Mouse (Mus musculus): ENCODE data around the gene Hspb9. TPM values are rescaled to one million over a fixed set of nuclear protein-coding genes. Genes with fewer than 3 reads are reported as not detected.

Hspb9 gene
- polyA plus RNA-seq, 1 experiment from 2014 or later = not detected

- WGBS = 93% methylated on average over 9 of the region's 9 CpGs
- no peak overlapping the region for H3K4me3 ChIP-seq (replicated peaks)
- no peak overlapping the region for H3K4me2 ChIP-seq
Observed at GRCm38 (mm10) chr11:100735134-100735865, 21.6 kb downstream of the Hspb9 start.

GRCm38 (mm10) chr11:100735954-100736745, 22.5 kb downstream of the Hspb9 start:
- H3K9ac ChIP-seq (replicated peaks) = peak overlapping the region; percentile 92
- peak overlapping the region; percentile 92 for H3K4me2 ChIP-seq
- WGBS = 81% methylated on average over 14 of the region's 14 CpGs

More at GRCm38 (mm10) chr11:100735134-100735865, 21.6 kb downstream of the Hspb9 start:
- peaks cover 10% of the 10 kb centered on the region for H3K4me1 ChIP-seq (replicated peaks)
- H3K27ac ChIP-seq = no peak overlapping the region
- ATAC-seq (ENCODE audit: insufficient number of reproducible peaks, insufficient read depth, low FRiP score, low TSS enrichment, low read depth) = no peak
- H3K36me3 ChIP-seq = peaks cover 16% of the 10 kb centered on the region
- no peaks in the 10 kb centered on the region for H3K9me3 ChIP-seq
- H3K9ac ChIP-seq (replicated peaks) = peak overlapping the region; percentile 92
- peaks cover 4% of the 10 kb centered on the region for H3K27me3 ChIP-seq

GRCm38 (mm10) chr11:100736746-100737080, 23.1 kb downstream of the Hspb9 start:
- no peak for ATAC-seq (ENCODE audit: insufficient number of reproducible peaks, insufficient read depth, low FRiP score, low TSS enrichment, low read depth)
- Histone ChIP-seq H3K9me3 (no peaks in the 10 kb centered on the region), H3K4me2 (peak overlapping the region; percentile 92), H3K4me3 (replicated peaks) (peak overlapping the region; percentile 94), H3K4me1 (replicated peaks) (peaks cover 10% of the 10 kb centered on the region), H3K27me3 (peaks cover 6% of the 10 kb centered on the region), H3K36me3 (peaks cover 16% of the 10 kb centered on the region), H3K9ac (replicated peaks) (peak overlapping the region; percentile 92; the same call in 1 of the 2 replicates), H3K27ac (no peak overlapping the region)
- WGBS = 81% methylated on average over 4 of the region's 4 CpGs

More at GRCm38 (mm10) chr11:100735954-100736745, 22.5 kb downstream of the Hspb9 start:
- Histone ChIP-seq H3K27ac (no peak overlapping the region), H3K27me3 (peaks cover 6% of the 10 kb centered on the region), H3K4me3 (replicated peaks) (0 out of 2 replicates have a peak overlapping the region, but pooled peaks have one; percentile 94), H3K9me3 (no peaks in the 10 kb centered on the region), H3K36me3 (peaks cover 16% of the 10 kb centered on the region), H3K4me1 (replicated peaks) (peaks cover 10% of the 10 kb centered on the region)
- no peak for ATAC-seq (ENCODE audit: insufficient number of reproducible peaks, insufficient read depth, low FRiP score, low TSS enrichment, low read depth)

- peak overlapping the region; percentile 92 for H3K4me2 ChIP-seq
- peaks cover 16% of the 10 kb centered on the region for H3K36me3 ChIP-seq
- ATAC-seq (ENCODE audit: insufficient number of reproducible peaks, insufficient read depth, low FRiP score, low TSS enrichment, low read depth) = no peak
- peak overlapping the region; percentile 94 for H3K4me3 ChIP-seq (replicated peaks)
- H3K4me1 ChIP-seq (replicated peaks) = peaks cover 10% of the 10 kb centered on the region
- H3K9ac ChIP-seq (replicated peaks) = peak overlapping the region; percentile 92
- peaks cover 6% of the 10 kb centered on the region for H3K27me3 ChIP-seq
- no peaks in the 10 kb centered on the region for H3K9me3 ChIP-seq
- H3K27ac ChIP-seq = no peak overlapping the region
- 2% methylated on average over 13 of the region's 13 CpGs for whole genome bisulfite sequencing
Observed at GRCm38 (mm10) chr11:100737105-100737733, 23.6 kb downstream of the Hspb9 start.

GRCm38 (mm10) chr11:100738066-100738604, 24.5 kb downstream of the Hspb9 start, which contains the start of gene Rab5c:
Rab5c (minus strand) TSS chr11:100738215.
- Histone ChIP-seq H3K4me1 (replicated peaks) (peaks cover 10% of the 10 kb centered on the region), H3K9me3 (no peaks in the 10 kb centered on the region), H3K9ac (replicated peaks) (peak within 1 kb of the TSS; percentile 92), H3K27me3 (peaks cover 6% of the 10 kb centered on the region), H3K4me3 (replicated peaks) (peak within 1 kb of the TSS; percentile 94), H3K27ac (peak within 1 kb of the TSS; percentile 66; the same call in 1 of the 2 replicates), H3K4me2 (peak within 1 kb of the TSS; percentile 92), H3K36me3 (peaks cover 11% of the 10 kb centered on the region)
- ATAC-seq (ENCODE audit: insufficient number of reproducible peaks, insufficient read depth, low FRiP score, low TSS enrichment, low read depth) = peak; percentile 98
- under 1% methylated on average over 39 of the region's 39 CpGs for WGBS

GRCm38 (mm10) chr11:100738749-100739148, 25.1 kb downstream of the Hspb9 start:
- ATAC-seq (ENCODE audit: insufficient number of reproducible peaks, insufficient read depth, low FRiP score, low TSS enrichment, low read depth) = 0 out of 2 replicates have a peak, but pooled peaks have one; percentile 32
- WGBS = 27% methylated on average over 5 of the region's 5 CpGs
- H3K9ac ChIP-seq (replicated peaks) = 0 out of 2 replicates have a peak overlapping the region, but pooled peaks have one; percentile 45

GRCm38 (mm10) chr11:100741348-100741747, 27.7 kb downstream of the Hspb9 start:
- Histone ChIP-seq H3K27me3 (peaks cover 17% of the 10 kb centered on the region), H3K9ac (replicated peaks) (no peak overlapping the region), H3K4me1 (replicated peaks) (peaks cover 10% of the 10 kb centered on the region), H3K27ac (no peak overlapping the region), H3K9me3 (no peaks in the 10 kb centered on the region), H3K4me3 (replicated peaks) (no peak overlapping the region), H3K36me3 (no peaks in the 10 kb centered on the region), H3K4me2 (no peak overlapping the region)
- ATAC-seq (ENCODE audit: insufficient number of reproducible peaks, insufficient read depth, low FRiP score, low TSS enrichment, low read depth) = no peak
- 67% methylated on average over 6 of the region's 6 CpGs for WGBS

More at GRCm38 (mm10) chr11:100738749-100739148, 25.1 kb downstream of the Hspb9 start:
- Histone ChIP-seq H3K27ac (no peak overlapping the region), H3K4me3 (replicated peaks) (peak overlapping the region; percentile 94), H3K27me3 (peaks cover 6% of the 10 kb centered on the region), H3K36me3 (peaks cover 8% of the 10 kb centered on the region; the same call in 1 of the 2 replicates), H3K4me1 (replicated peaks) (peaks cover 10% of the 10 kb centered on the region), H3K4me2 (peak overlapping the region; percentile 92), H3K9me3 (no peaks in the 10 kb centered on the region)

GRCm38 (mm10) chr11:100745085-100745484, 31.4 kb downstream of the Hspb9 start:
- no peaks in the 10 kb centered on the region for H3K4me1 ChIP-seq (replicated peaks)
- no peak overlapping the region; the same call in 1 of the 2 replicates for H3K9ac ChIP-seq (replicated peaks)
- no peaks in the 10 kb centered on the region for H3K36me3 ChIP-seq
- no peak overlapping the region for H3K4me2 ChIP-seq
- ATAC-seq (ENCODE audit: insufficient number of reproducible peaks, insufficient read depth, low FRiP score, low TSS enrichment, low read depth) = no peak
- 18% methylated on average over 6 of the region's 6 CpGs for WGBS
- H3K27me3 ChIP-seq = peaks cover 49% of the 10 kb centered on the region
- H3K27ac ChIP-seq = no peak overlapping the region
- H3K4me3 ChIP-seq (replicated peaks) = no peak overlapping the region
- H3K9me3 ChIP-seq = no peaks in the 10 kb centered on the region

GRCm38 (mm10) chr11:100746546-100746945, 32.9 kb downstream of the Hspb9 start:
- no peak overlapping the region for H3K9ac ChIP-seq (replicated peaks)
- H3K36me3 ChIP-seq = no peaks in the 10 kb centered on the region
- no peaks in the 10 kb centered on the region for H3K9me3 ChIP-seq
- no peak for ATAC-seq (ENCODE audit: insufficient number of reproducible peaks, insufficient read depth, low FRiP score, low TSS enrichment, low read depth)
- 86% methylated on average over 10 of the region's 10 CpGs for WGBS
- H3K27ac ChIP-seq = no peak overlapping the region
- no peak overlapping the region for H3K4me3 ChIP-seq (replicated peaks)
- H3K4me1 ChIP-seq (replicated peaks) = no peaks in the 10 kb centered on the region
- H3K27me3 ChIP-seq = peaks cover 55% of the 10 kb centered on the region
- H3K4me2 ChIP-seq = no peak overlapping the region

GRCm38 (mm10) chr11:100747114-100747513, 33.5 kb downstream of the Hspb9 start:
- H3K36me3 ChIP-seq = no peaks in the 10 kb centered on the region
- no peak overlapping the region for H3K4me2 ChIP-seq
- no peaks in the 10 kb centered on the region for H3K9me3 ChIP-seq
- no peak for ATAC-seq (ENCODE audit: insufficient number of reproducible peaks, insufficient read depth, low FRiP score, low TSS enrichment, low read depth)
- H3K4me3 ChIP-seq (replicated peaks) = no peak overlapping the region
- H3K4me1 ChIP-seq (replicated peaks) = no peaks in the 10 kb centered on the region
- 72% methylated on average over 5 of the region's 5 CpGs for WGBS
- H3K9ac ChIP-seq (replicated peaks) = no peak overlapping the region
- peaks cover 60% of the 10 kb centered on the region for H3K27me3 ChIP-seq
- no peak overlapping the region for H3K27ac ChIP-seq

All from limb, embryonic 12.5 days (tissue).